Mouse (Mus musculus): ENCODE measurements around the gene Sik2.

Sik2 gene

GRCm38 (mm10) chr9:50867015-50867414 lies 141.9 kb downstream of the Sik2 start:
- no peak for DNase-seq (ENCODE audit: low spot score)

DNA sequence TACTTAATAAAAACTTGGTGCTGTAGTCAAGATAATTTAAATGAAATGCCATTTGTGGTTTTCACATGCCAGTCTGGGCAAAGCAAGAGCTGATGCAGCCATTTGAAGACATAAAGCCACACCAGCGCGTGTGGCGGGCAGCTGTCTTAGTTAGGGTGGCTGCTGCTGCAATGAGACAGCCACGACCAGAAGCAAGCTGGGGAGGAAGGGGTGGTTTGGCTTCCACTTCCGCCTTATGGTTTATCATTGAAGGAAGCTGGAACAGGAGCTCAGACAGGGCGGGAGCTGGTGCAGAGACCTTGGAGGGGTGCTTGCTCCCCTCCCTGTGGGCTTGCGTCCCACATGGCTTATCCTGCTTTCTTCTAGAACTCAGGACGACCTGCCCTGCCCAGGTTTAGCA lies 143.1 kb downstream of the Sik2 start:
- no peak for DNase-seq (ENCODE audit: low spot score)

GRCm38 (mm10) chr9:50864877-50865276 lies 144.0 kb downstream of the Sik2 start:
- no peak for DNase-seq (ENCODE audit: low spot score)

- DNase-seq (ENCODE audit: low spot score), result no peak
Observed at GRCm38 (mm10) chr9:50863824-50864223, 145.0 kb downstream of the Sik2 start.

DNA sequence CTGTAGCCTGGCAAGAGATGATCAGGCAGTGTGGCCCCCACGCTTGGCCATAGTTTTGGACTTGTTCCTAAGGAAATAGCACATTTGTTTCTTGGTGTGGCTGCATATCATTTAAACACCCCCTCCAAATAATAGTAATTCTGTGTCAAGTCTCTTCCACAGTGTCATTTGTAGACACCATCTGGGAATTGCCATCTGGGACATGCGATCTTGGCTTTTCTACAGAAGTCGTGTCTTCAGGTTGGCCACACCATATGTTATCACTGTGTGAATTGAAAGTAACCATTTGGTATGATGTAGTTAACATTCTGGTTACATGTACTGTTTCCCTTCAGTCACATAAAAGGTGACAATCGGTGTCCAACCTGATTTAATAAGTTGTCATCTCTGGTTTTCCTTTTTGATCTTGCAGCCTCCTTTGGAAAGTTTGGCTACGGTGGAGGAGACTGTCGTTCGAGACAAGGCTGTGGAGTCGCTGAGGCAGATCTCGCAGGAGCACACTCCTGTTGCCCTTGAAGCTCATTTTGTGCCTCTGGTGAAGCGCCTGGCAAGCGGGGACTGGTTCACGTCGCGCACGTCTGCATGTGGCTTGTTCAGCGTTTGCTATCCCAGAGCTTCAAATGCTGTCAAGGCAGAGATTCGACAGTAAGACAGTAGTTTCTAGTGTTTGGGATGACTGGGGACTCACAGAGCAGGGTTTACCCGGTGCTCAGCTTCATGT lies 147.6 kb downstream of the Sik2 start:
- no peak for DNase-seq (ENCODE audit: low spot score)

DNA sequence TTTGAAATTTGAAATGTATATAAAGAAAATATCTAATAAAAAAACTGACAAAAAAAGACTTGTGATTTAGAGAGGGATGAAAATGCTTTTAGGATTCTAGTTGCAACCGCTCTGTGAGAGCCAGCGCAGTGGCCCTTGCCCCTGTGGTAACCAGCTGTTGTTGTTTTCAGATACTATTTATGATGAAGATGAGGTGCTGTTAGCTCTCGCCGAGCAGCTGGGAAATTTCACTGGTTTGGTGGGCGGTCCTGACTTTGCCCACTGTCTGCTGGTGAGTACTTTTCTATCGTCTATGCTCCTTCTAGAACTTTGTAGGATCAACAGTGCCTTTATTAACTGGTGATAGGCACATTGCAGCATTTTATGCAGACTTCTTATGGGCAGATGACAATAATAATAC lies 150.2 kb downstream of the Sik2 start:
- no peak for DNase-seq (ENCODE audit: low spot score)

DNA sequence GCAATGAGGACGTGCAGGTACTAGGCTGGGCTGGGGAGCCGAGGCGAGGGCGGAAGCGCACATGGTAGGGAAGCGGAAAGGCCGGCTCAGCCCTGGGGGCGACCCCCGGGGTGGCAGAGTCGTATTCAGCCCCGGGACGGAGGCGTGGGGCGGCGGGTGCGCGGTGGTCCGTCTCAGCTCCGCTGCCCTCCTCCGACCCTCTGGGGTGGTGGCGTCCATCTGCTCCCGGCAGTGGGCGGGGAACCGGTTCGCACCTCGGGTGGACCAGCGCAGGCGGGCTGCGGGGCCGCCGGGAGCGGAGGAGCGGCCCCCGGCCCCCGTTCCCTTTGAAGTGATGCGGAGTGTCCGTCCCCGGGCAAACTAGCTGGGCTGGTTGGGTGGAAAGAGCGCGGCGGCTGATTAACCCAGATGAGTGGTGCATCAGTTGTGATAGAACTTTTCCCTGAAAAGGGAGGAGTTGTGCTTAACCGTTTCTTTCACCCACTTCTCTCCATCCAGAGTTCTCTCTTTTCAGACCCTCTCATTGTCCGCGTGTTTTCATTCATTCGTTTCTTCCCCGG lies 151.7 kb downstream of the Sik2 start:
- DNase-seq (ENCODE audit: low spot score), result no peak

DNA sequence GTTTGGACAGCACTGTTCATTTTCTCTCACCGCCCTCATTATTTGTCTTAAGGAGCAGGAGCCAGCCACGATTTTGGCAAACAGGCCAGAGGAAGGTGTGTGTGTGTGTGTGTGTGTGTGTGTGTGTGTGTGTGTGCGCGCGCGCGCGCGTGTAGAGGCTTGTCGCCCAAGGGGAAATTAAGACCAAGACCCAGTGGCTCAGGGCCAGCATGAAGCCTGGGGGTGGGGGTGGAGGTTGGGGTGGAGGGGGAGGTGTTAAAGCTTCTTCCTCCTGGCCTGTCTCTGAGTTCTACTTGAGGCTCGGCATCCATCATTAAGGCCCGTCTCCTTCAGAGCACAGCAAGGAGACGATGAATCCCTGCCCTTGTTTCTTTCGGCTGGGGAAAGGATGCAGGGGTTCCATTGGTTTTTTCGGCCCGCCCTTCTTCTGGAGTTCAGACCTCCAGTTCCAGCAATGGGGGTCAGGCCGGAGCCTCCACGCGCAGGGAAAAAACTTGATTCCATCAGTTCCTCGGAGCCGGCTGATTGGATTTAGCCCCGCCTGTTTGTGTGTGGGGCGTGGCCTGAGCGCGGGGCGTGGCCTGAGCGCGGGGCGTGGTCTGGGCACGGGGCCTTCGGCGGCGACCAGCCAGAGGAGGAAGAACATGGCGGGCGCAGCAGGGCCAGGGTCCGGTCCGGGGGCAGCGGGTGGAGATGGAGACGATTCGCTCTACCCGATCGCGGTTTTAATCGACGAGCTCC lies 152.4 kb downstream of the Sik2 start:
- DNase-seq (ENCODE audit: low spot score), result peak; percentile 98

- no peak for DNase-seq (ENCODE audit: low spot score)
Observed at GRCm38 (mm10) chr9:50855780-50856179, 153.1 kb downstream of the Sik2 start.

DNA sequence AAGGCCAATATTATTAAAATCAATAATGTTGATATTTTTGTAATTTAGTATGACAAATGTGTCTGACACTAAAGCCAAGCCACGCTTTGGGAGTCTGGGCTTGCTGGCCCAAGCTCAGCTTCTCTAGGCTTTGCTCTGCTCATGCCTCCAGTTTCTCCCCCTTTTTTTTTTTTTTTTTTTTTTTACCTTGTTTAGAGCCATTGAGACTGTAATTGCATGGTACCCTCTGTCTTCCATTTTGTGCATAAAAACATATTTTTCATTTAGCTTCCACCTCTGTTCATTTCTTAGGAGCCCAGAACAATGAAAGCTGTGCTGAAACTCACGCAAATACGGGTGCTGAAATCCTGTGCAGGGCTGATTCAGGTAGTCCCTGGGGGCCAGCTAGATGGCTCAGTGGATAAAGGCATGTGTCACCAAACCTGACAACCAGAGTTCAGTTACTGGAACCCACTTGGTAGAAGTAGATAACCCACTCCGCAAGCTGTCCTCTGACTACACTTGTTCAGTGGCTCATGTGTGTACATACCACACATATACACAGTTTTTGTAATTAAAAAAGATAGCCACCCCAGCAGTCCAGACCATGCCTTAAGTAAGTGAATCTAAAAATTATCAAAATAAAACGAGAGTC lies 153.6 kb downstream of the Sik2 start:
- DNase-seq (ENCODE audit: low spot score), result peak; percentile 34

DNA sequence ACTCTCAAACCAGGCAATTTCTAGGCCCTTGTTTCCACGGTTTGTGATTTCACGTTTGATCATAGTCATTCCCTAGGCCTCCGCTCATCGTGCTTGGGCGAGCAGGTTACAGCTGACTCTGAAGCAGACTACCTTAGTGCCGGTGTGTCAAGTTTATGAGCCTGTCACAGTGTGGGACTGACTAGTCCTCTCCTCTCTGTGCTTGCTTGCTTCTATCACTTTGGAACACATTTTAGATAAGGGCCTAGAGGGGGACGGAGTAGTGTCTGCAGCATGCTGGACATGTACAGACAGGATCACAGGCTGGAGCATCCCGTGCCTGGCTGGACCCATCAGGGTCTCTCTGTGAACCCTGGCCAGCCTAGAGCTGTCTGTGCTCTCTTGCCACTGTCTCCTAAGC lies 154.5 kb downstream of the Sik2 start:
- DNase-seq (ENCODE audit: low spot score), result peak; percentile 56

DNA sequence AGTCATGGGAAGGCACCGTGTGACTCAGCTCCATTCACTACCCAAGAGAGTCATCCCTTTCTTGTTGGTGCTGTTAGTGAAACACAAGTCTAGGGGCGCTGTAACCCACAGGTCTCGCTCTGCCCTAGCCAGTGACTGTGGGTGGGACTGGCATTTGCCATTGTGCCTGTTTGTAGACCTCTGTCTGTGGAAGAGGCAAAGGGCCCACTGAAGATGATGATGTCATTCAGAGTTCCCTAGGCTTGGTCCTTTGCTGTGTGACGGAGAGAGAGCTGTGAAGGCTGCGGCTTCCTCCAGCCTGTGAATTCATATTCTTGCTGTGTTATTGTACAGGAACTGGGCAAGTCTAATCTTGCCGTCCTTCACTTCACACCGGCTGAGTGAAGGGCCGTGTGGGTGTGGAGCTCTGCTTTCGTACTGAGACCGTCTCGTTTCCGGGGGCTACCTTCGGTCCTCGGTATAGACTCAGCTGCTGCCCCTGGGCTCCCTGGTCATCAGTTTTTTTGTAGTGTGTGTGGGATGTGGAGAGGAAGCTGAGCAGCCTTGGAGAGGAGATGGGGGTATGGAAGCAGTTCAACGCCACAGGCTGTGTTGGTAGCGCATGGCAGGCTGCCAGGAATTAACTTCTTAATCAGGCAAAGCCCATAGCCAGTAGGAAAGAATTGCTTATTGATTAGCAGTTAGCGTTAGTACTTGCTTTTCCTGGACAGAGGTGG lies 156.1 kb downstream of the Sik2 start:
- DNase-seq (ENCODE audit: low spot score), result peak; percentile 60

DNA sequence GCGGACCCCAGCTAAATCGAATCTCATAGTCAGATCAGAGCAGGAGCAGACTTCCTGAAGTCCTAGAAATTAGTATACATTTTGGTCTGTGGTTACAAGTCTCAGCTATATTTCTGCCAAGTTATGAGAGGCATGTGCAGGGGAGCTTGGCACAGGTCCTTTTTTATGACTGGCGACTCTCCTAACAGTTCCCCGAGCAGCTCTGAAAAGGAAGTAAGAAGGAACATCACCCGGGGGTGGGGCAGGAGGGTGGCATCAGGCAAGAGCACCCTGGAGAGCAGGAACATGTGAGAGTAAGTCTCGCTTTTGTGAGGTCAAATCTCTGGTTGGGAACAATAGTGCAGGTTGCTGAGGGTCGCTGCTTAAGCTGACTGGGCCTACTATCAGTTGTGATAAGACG lies 158.2 kb downstream of the Sik2 start:
- no peak for DNase-seq (ENCODE audit: low spot score)

DNA sequence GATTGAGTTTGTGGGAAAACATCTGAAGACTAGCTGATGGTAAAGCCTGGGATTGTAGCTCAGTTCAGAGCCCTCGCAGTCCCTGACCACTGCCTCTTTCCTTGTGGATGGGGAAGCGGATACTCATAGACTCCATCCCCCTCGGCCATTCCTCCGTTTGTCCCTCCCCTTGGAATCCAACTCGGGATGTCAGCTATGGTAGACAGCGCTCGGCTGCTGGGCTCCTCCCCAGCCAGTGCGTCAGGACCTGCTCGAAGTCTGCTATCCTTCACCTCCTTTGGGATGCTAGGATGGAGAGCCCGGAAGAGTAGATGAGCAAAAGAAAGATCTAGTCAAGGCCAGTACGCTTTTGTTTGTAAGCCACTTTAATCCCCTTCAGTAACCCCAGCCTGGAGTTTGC lies 158.6 kb downstream of the Sik2 start:
- DNase-seq (ENCODE audit: low spot score), result no peak

GRCm38 (mm10) chr9:50849755-50850154 lies 159.1 kb downstream of the Sik2 start:
- DNase-seq (ENCODE audit: low spot score), result no peak

GRCm38 (mm10) chr9:50849249-50849648 lies 159.6 kb downstream of the Sik2 start:
- DNase-seq (ENCODE audit: low spot score), result peak; percentile 77

- DNase-seq (ENCODE audit: low spot score), result no peak
Observed at GRCm38 (mm10) chr9:50848821-50849220, 160.1 kb downstream of the Sik2 start.

DNA sequence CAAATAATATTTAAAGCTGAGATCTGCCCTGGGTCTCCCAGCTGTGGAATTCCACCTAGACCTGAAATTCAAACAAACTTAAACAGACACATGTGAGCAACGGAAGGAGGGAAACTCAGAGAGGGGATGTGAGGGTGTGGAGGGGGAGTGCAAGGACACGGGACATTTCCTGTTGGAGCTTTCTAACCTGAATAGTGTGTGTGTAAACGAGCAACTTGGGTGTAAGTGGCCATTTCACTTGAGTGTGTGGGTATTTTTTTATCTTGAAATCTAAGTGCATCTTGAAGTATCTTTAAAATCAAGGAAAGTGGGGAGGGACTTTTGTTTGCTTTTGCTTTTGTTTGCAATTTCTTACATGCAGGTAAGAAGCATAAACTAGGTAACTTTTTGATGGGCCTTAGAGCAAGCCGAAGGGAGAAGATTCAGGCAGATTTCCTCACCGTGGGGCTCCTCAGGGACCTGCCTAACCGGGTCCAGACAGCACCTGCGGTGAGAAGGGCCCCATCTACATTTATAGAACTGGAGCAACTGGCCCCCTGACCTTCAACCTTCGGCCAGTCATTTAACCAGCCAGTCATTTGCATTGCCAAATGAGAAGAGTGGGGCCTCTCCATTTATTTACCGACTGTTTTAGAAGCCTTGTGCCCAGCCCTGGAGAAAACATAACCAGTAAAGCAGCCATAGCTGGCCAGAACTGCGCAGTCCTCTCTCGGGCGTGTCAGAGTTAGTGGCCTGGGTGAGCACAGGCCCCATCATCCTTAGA lies 161.1 kb downstream of the Sik2 start:
- no peak for DNase-seq (ENCODE audit: low spot score)

GRCm38 (mm10) chr9:50847133-50847532 lies 161.7 kb downstream of the Sik2 start:
- DNase-seq (ENCODE audit: low spot score), result no peak

DNA sequence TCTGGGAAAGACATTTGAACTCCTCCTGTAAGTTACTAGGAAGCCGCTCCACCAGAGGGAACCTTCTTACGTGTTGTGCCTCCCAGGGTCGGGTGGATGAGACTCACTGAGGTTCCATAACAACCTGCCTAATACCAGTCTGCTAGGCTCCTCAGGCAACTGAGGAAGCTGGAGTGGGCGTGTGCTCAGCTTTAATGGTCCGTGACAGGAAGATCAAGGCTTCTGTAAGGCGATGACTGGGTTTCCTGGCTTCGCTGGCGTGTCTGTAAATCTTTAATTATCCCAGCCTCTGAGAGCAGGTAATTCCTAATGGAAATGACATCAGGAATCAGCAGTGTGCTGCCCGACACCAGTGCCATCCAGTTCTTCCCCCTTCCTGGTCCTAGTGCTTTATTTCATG lies 163.3 kb downstream of the Sik2 start:
- no peak for DNase-seq (ENCODE audit: low spot score)

DNA sequence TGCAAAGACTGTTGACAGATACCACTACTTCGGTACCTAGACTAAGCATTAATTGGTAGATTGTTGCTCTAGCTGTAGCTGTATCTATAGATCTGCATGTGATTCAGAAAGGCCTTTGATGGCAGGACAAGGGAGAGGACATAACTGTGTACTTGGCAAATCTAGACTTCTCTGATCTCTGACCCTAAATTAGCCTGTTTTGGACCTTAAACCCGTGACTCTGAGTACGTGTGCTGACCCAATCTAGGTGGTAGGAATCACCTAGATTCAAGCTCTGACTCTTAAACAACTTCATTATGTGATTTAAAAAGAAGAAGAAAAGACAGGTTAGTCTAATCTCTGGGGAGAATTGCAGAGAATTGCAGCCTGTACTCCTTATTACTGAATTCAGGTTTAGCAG lies 163.8 kb downstream of the Sik2 start, which contains the start of gene Ppp2r1b:
Gene Ppp2r1b, plus strand, starts transcription at position 221 of the 400 bp plus-strand sequence.
- DNase-seq (ENCODE audit: low spot score), result no peak
